Mouse (Mus musculus): ENCODE results near the gene Cfap300.

GRCm38 (mm10) chr9:8042338-8043043 lies at the start of gene Cfap300:
- TF ChIP-seq POLR2A (IDR thresholded peaks at IDR 0.05; ENCODE audit: insufficient read depth, low read length) (peak; percentile 81), CTCF (IDR thresholded peaks at IDR 0.05; ENCODE audit: low read depth, low read length) (no peak)
